Mouse (Mus musculus): ENCODE data around the gene 4930595D18Rik.

The 4930595D18Rik gene

GRCm38 (mm10) chr12:111184476-111184875, at the start of gene 4930595D18Rik:
Gene 4930595D18Rik, minus strand, starts transcription at chr12:111184491.
- peaks cover 3% of the 10 kb centered on the region; the same call in 1 of the 2 replicates for H3K36me3 ChIP-seq (ENCODE audit: control insufficient read depth, insufficient read depth, low read length, poor library complexity, severe bottlenecking)
- no peaks in the 10 kb centered on the region for H3K27me3 ChIP-seq (ENCODE audit: control insufficient read depth, insufficient read depth, low read length, poor library complexity, severe bottlenecking)
- DNase-seq (ENCODE audit: low read depth, low spot score), result no peak

GRCm38 (mm10) chr12:111233798-111234197, 49.5 kb upstream of the 4930595D18Rik start:
- H3K36me3 ChIP-seq (ENCODE audit: control insufficient read depth, insufficient read depth, low read length, poor library complexity, severe bottlenecking), result peaks cover 3% of the 10 kb centered on the region; the same call in 1 of the 2 replicates
- DNase-seq (ENCODE audit: low read depth, low spot score), result no peak

DNA sequence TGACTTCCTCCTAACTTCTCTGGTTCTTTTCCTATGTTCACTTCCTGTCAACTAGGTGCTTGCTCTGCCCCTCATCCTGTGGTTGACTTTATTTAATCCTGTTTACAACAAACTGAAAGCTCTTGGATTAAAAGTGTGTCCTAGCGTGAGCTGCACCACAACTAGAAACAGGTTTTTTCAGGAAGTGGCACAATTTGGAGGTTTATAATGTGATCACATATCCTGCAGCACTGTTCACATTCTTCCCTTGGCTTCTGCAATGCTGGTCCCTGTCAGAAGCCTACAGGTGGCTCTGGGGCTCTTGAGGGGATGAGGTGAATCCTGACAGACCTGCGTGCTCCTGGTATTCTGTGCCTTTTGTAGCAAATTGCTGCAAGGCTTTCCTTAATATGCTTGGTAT, 46.5 kb upstream of the 4930595D18Rik start:
- no peak for DNase-seq (ENCODE audit: low read depth, low spot score)
- H3K27me3 ChIP-seq (ENCODE audit: control insufficient read depth, insufficient read depth, low read length, poor library complexity, severe bottlenecking), result no peaks in the 10 kb centered on the region

More at GRCm38 (mm10) chr12:111233798-111234197, 49.5 kb upstream of the 4930595D18Rik start:
- no peaks in the 10 kb centered on the region for H3K27me3 ChIP-seq (ENCODE audit: control insufficient read depth, insufficient read depth, low read length, poor library complexity, severe bottlenecking)

DNA sequence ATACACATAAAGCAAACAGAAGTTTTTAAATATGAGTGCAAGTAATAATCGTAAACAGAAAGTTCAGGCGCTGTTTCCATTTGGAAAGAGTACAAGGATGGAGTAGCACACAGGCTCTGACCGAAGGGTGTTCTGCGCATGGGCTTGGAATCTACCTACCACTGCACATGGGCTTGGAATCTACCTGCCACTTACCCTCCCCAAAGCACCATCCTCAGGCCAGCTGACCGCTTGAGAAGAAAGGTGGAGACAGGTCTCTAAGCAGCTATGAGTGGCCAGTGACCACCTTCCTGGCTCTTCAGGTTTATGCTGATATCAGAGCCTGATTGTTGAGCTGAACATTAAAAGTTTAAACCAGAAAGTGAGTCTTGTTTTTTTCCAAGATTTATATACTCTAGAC, 44.2 kb upstream of the 4930595D18Rik start:
- Histone ChIP-seq H3K36me3 (ENCODE audit: control insufficient read depth, insufficient read depth, low read length, poor library complexity, severe bottlenecking) (no peaks in the 10 kb centered on the region; the same call in 1 of the 2 replicates), H3K27me3 (ENCODE audit: control insufficient read depth, insufficient read depth, low read length, poor library complexity, severe bottlenecking) (no peaks in the 10 kb centered on the region)
- no peak for DNase-seq (ENCODE audit: low read depth, low spot score)

More for the DNA sequence above, 46.5 kb upstream of the 4930595D18Rik start:
- H3K36me3 ChIP-seq (ENCODE audit: control insufficient read depth, insufficient read depth, low read length, poor library complexity, severe bottlenecking), result no peaks in the 10 kb centered on the region; the same call in 1 of the 2 replicates

- Histone ChIP-seq H3K36me3 (ENCODE audit: control insufficient read depth, insufficient read depth, low read length, poor library complexity, severe bottlenecking) (peaks cover 6% of the 10 kb centered on the region), H3K27me3 (ENCODE audit: control insufficient read depth, insufficient read depth, low read length, poor library complexity, severe bottlenecking) (no peaks in the 10 kb centered on the region)
- no peak for DNase-seq (ENCODE audit: low read depth, low spot score)
Measured at GRCm38 (mm10) chr12:111227410-111227809, 43.1 kb upstream of the 4930595D18Rik start.

DNA sequence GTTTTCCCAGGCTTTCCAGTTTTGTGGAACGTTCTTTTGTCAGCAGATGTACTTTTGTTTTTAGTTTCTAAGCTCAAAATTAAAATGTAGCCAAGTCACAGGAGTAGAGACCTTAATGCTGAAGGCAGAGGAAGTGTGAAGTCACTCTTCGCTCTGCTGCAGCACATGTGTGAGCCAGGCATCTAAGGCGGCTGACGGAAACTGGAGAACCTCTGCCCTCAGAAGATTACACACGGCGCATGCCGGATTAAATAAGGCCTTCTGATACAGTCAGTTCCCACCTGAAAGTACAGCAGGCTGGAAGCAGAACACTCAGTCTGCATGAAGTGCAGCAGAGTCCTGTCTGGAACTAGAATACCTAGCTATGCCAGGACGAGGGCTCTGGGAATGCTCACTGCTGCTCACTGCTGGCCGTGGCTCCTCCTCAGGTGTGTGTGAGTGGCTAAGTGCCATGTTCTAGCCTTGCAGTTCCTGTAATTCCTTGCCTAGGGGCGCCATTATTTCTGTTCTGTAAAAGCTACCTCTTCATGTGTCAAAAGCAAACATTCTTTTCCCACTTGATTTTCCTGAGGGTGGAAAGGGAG, 41.0 kb upstream of the 4930595D18Rik start:
- Histone ChIP-seq H3K27me3 (ENCODE audit: control insufficient read depth, insufficient read depth, low read length, poor library complexity, severe bottlenecking) (no peaks in the 10 kb centered on the region), H3K36me3 (ENCODE audit: control insufficient read depth, insufficient read depth, low read length, poor library complexity, severe bottlenecking) (peaks cover 13% of the 10 kb centered on the region)
- DNase-seq (ENCODE audit: low read depth, low spot score), result no peak

- Histone ChIP-seq H3K27me3 (ENCODE audit: control insufficient read depth, insufficient read depth, low read length, poor library complexity, severe bottlenecking) (no peaks in the 10 kb centered on the region), H3K36me3 (ENCODE audit: control insufficient read depth, insufficient read depth, low read length, poor library complexity, severe bottlenecking) (peaks cover 16% of the 10 kb centered on the region)
- DNase-seq (ENCODE audit: low read depth, low spot score), result no peak
Measured at GRCm38 (mm10) chr12:111218867-111219266, 34.6 kb upstream of the 4930595D18Rik start.

GRCm38 (mm10) chr12:111211729-111212128, 27.4 kb upstream of the 4930595D18Rik start:
- no peaks in the 10 kb centered on the region for H3K27me3 ChIP-seq (ENCODE audit: control insufficient read depth, insufficient read depth, low read length, poor library complexity, severe bottlenecking)
- no peaks in the 10 kb centered on the region for H3K36me3 ChIP-seq (ENCODE audit: control insufficient read depth, insufficient read depth, low read length, poor library complexity, severe bottlenecking)
- no peak for DNase-seq (ENCODE audit: low read depth, low spot score)

GRCm38 (mm10) chr12:111207641-111208040, 23.4 kb upstream of the 4930595D18Rik start:
- H3K27me3 ChIP-seq (ENCODE audit: control insufficient read depth, insufficient read depth, low read length, poor library complexity, severe bottlenecking), result no peaks in the 10 kb centered on the region
- H3K36me3 ChIP-seq (ENCODE audit: control insufficient read depth, insufficient read depth, low read length, poor library complexity, severe bottlenecking), result no peaks in the 10 kb centered on the region
- no peak for DNase-seq (ENCODE audit: low read depth, low spot score)

GRCm38 (mm10) chr12:111203945-111204344, 19.7 kb upstream of the 4930595D18Rik start:
- no peak for DNase-seq (ENCODE audit: low read depth, low spot score)
- Histone ChIP-seq H3K27me3 (ENCODE audit: control insufficient read depth, insufficient read depth, low read length, poor library complexity, severe bottlenecking) (no peaks in the 10 kb centered on the region), H3K36me3 (ENCODE audit: control insufficient read depth, insufficient read depth, low read length, poor library complexity, severe bottlenecking) (no peaks in the 10 kb centered on the region; the same call in 1 of the 2 replicates)

- no peaks in the 10 kb centered on the region; the same call in 1 of the 2 replicates for H3K36me3 ChIP-seq (ENCODE audit: control insufficient read depth, insufficient read depth, low read length, poor library complexity, severe bottlenecking)
- no peaks in the 10 kb centered on the region for H3K27me3 ChIP-seq (ENCODE audit: control insufficient read depth, insufficient read depth, low read length, poor library complexity, severe bottlenecking)
- DNase-seq (ENCODE audit: low read depth, low spot score), result no peak
Measured at GRCm38 (mm10) chr12:111203076-111203475, 18.8 kb upstream of the 4930595D18Rik start.

DNA sequence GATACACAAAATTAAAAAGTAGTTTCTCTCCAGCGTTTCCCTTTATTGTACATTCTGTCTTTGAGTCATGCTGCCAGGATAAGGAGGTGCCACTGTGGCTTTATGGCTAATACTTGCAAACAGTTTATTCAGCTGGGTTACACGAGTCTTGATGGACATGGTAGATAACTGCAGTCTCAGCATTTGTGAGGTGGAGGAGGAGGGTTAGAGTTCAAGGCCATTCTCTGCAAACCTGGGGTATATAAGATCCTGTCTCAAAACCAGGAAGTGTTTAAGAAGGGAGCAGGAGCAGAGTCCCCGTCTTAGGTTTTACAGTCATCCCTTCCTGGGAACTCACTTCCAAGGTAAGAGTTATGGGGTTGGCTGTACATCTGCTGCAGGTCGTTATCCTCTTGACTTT, 12.3 kb upstream of the 4930595D18Rik start:
- Histone ChIP-seq H3K36me3 (ENCODE audit: control insufficient read depth, insufficient read depth, low read length, poor library complexity, severe bottlenecking) (peaks cover 3% of the 10 kb centered on the region), H3K27me3 (ENCODE audit: control insufficient read depth, insufficient read depth, low read length, poor library complexity, severe bottlenecking) (no peaks in the 10 kb centered on the region)
- no peak for DNase-seq (ENCODE audit: low read depth, low spot score)

DNA sequence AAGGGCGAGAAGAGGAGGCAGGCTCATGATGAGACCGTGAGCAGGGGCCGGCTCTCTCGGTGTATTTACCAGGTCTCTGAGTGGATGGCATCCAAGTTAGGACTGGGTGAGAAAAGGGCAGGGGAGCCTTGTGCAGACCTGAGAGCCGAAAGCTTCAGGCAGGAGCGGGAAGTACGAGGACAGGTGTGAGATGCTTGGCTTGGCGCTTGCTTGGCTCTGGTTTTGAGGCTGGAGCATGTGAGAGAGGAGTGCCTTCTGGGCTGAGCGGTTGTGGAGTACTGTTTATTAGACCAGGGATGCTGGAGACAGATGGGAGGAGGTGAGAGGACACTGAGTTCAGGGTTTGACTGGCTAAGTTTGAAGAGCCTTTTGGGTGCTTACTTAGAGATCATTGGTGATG, 9.0 kb upstream of the 4930595D18Rik start:
- DNase-seq (ENCODE audit: low read depth, low spot score), result no peak
- Histone ChIP-seq H3K36me3 (ENCODE audit: control insufficient read depth, insufficient read depth, low read length, poor library complexity, severe bottlenecking) (peaks cover 8% of the 10 kb centered on the region; the same call in 1 of the 2 replicates), H3K27me3 (ENCODE audit: control insufficient read depth, insufficient read depth, low read length, poor library complexity, severe bottlenecking) (no peaks in the 10 kb centered on the region)

- DNase-seq (ENCODE audit: low read depth, low spot score), result no peak
- no peaks in the 10 kb centered on the region for H3K27me3 ChIP-seq (ENCODE audit: control insufficient read depth, insufficient read depth, low read length, poor library complexity, severe bottlenecking)
- peaks cover 8% of the 10 kb centered on the region; the same call in 1 of the 2 replicates for H3K36me3 ChIP-seq (ENCODE audit: control insufficient read depth, insufficient read depth, low read length, poor library complexity, severe bottlenecking)
Measured at GRCm38 (mm10) chr12:111192777-111193176, 8.5 kb upstream of the 4930595D18Rik start.

DNA sequence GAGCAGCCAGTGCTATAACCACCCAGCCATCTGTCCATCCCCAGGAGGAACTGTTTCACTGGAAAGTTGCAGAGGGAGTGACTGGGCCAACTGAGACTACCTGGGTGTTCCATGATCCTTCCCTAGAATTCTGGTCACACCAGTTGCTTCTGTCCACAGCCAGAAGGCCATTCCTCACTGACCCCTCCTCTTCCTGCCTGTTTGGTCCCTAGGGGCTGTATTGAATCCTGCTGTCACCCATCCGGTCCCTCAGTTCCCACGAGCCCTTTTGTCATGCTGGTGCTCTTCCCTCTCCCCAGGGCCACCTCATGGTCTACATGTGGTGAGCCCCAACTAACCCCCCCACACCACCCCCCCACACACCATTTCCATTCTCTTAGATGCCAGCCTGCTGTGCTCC, 6.6 kb upstream of the 4930595D18Rik start:
- peaks cover 8% of the 10 kb centered on the region; the same call in 1 of the 2 replicates for H3K36me3 ChIP-seq (ENCODE audit: control insufficient read depth, insufficient read depth, low read length, poor library complexity, severe bottlenecking)
- no peaks in the 10 kb centered on the region for H3K27me3 ChIP-seq (ENCODE audit: control insufficient read depth, insufficient read depth, low read length, poor library complexity, severe bottlenecking)
- DNase-seq (ENCODE audit: low read depth, low spot score), result no peak

GRCm38 (mm10) chr12:111190355-111190754, 6.1 kb upstream of the 4930595D18Rik start:
- Histone ChIP-seq H3K36me3 (ENCODE audit: control insufficient read depth, insufficient read depth, low read length, poor library complexity, severe bottlenecking) (peaks cover 8% of the 10 kb centered on the region; the same call in 1 of the 2 replicates), H3K27me3 (ENCODE audit: control insufficient read depth, insufficient read depth, low read length, poor library complexity, severe bottlenecking) (no peaks in the 10 kb centered on the region)
- DNase-seq (ENCODE audit: low read depth, low spot score), result no peak

Data from splenic B cell, adult 2 months (primary cell).